Mouse (Mus musculus): Measurements from ENCODE around the gene Ccdc85b. TPM values are rescaled to one million over a fixed set of nuclear protein-coding genes. Genes with fewer than 3 reads are reported as not detected.
A peak's percentile ranks its signal among the peaks of the same experiment; 100 is the strongest.

The Ccdc85b gene
- polyA plus RNA-seq, 1 experiment from 2014 or later: 10.2 TPM

DNA sequence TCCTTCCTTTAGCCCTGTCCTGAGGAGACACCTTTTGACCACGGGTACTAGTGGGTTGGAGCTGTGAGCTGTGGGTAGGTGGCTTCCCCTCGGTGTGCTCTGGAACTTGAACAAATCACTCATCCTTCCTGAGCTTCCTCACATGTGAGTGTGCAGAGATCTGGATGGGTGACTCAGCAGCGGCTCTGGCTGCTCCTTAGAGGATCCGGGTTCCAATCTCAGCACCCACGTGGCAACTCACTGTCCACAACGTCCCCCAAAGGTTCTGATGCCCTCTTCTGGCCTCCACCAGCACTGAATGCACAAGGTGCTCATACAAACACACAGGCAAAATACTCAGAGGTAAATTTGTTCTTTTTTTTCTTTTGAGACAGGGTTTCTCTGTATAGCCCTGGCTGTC lies 5.9 kb downstream of the Ccdc85b start:
- H3K4me2 ChIP-seq (ENCODE audit: low read length): no peak overlapping the region
- peaks cover 33% of the 10 kb centered on the region for H3K27me3 ChIP-seq (ENCODE audit: control insufficient read depth, insufficient read depth, low read depth, low read length)
- H3K36me3 ChIP-seq (ENCODE audit: control insufficient read depth, insufficient read depth, low read length): no peaks in the 10 kb centered on the region
- H3K9ac ChIP-seq (ENCODE audit: low read depth, low read length): no peak overlapping the region
- H3K9me3 ChIP-seq (replicated peaks; ENCODE audit: control insufficient read depth, low read length, poor library complexity, severe bottlenecking): no peaks in the 10 kb centered on the region
- H3K4me1 ChIP-seq (ENCODE audit: control insufficient read depth, insufficient read depth, low read length): peaks cover 25% of the 10 kb centered on the region
- H3K27ac ChIP-seq (ENCODE audit: low read length): no peak overlapping the region
- 83% methylated on average over 6 of the region's 6 CpGs for WGBS
- no peak for ATAC-seq
- H3K4me3 ChIP-seq (ENCODE audit: low read depth, low read length): no peak overlapping the region

DNA sequence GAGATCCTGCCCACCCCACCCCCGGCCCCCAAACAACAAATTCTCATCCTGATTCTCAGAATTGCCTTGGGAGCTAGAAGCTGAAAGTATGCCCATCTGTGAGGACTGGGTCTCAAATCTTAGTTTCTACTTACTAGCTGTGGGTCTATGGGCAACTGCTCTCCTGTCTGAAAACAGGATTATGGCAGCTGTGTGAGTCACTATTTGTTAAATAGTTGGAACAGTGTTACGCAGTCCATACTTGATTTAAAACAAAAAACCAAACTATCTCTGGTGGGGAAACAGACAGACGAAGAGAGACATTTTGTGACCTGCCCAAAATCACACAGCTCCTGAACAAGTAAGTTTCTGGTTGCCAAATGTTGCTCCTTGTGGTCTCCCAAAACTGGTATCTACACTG lies 8.0 kb downstream of the Ccdc85b start:
- Histone ChIP-seq H3K27ac (ENCODE audit: low read length) (no peak overlapping the region), H3K36me3 (ENCODE audit: control insufficient read depth, insufficient read depth, low read length) (no peaks in the 10 kb centered on the region), H3K9me3 (replicated peaks; ENCODE audit: control insufficient read depth, low read length, poor library complexity, severe bottlenecking) (no peaks in the 10 kb centered on the region), H3K27me3 (ENCODE audit: control insufficient read depth, insufficient read depth, low read depth, low read length) (peaks cover 45% of the 10 kb centered on the region), H3K4me2 (ENCODE audit: low read length) (no peak overlapping the region), H3K4me3 (ENCODE audit: low read depth, low read length) (no peak overlapping the region), H3K9ac (ENCODE audit: low read depth, low read length) (no peak overlapping the region), H3K4me1 (ENCODE audit: control insufficient read depth, insufficient read depth, low read length) (peaks cover 6% of the 10 kb centered on the region; the same call in 1 of the 2 replicates)
- WGBS: 85% methylated on average over 3 of the region's 3 CpGs
- ATAC-seq: no peak

DNA sequence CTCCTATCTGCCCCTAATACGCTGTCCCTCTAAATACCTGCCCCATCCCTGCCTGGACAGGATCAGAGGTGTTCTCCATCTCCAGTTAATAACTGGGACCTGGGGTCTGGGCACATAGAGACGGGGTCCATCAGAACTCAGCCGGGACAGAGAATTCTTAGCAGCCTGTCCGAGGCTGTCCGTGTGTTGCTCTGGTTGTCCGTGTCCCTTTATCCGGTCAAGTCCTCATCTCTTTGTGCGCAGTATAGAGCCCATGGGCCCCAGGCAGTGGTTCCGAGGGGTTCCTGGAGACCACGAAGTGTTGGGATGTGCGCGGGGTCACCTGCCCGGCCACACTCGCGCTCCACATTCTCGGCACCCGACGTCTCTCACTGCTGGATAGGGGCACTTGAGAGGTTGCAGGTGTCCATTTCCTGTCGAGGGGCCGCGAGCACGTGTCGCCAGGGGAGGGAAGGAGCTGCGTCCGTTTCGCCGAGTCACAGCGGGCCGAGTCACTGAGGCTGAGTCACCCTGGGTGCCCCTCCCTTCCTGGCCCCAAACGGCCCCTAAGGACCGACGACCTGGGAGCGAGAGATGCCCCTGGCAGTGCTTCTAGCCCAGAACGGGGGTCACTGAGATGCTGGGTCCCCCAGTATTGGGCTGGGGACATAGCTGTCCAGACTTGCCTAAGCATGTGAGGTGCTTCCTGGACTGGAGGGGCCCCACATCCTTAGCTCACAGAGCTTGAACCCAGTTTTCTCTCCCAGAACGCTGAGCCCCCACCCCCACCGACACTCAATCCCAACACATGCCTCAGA lies 9.1 kb downstream of the Ccdc85b start:
- ATAC-seq: peak; percentile 38; the same call in 1 of the 2 replicates
- Histone ChIP-seq H3K27me3 (ENCODE audit: control insufficient read depth, insufficient read depth, low read depth, low read length) (peaks cover 45% of the 10 kb centered on the region), H3K9me3 (replicated peaks; ENCODE audit: control insufficient read depth, low read length, poor library complexity, severe bottlenecking) (no peaks in the 10 kb centered on the region), H3K4me1 (ENCODE audit: control insufficient read depth, insufficient read depth, low read length) (peaks cover 5% of the 10 kb centered on the region; the same call in 1 of the 2 replicates), H3K4me3 (ENCODE audit: low read depth, low read length) (peak overlapping the region; percentile 56), H3K27ac (ENCODE audit: low read length) (no peak overlapping the region), H3K4me2 (ENCODE audit: low read length) (peak overlapping the region; percentile 72), H3K9ac (ENCODE audit: low read depth, low read length) (peak overlapping the region; percentile 33), H3K36me3 (ENCODE audit: control insufficient read depth, insufficient read depth, low read length) (no peaks in the 10 kb centered on the region)
- WGBS: 8% methylated on average over 36 of the region's 36 CpGs

DNA sequence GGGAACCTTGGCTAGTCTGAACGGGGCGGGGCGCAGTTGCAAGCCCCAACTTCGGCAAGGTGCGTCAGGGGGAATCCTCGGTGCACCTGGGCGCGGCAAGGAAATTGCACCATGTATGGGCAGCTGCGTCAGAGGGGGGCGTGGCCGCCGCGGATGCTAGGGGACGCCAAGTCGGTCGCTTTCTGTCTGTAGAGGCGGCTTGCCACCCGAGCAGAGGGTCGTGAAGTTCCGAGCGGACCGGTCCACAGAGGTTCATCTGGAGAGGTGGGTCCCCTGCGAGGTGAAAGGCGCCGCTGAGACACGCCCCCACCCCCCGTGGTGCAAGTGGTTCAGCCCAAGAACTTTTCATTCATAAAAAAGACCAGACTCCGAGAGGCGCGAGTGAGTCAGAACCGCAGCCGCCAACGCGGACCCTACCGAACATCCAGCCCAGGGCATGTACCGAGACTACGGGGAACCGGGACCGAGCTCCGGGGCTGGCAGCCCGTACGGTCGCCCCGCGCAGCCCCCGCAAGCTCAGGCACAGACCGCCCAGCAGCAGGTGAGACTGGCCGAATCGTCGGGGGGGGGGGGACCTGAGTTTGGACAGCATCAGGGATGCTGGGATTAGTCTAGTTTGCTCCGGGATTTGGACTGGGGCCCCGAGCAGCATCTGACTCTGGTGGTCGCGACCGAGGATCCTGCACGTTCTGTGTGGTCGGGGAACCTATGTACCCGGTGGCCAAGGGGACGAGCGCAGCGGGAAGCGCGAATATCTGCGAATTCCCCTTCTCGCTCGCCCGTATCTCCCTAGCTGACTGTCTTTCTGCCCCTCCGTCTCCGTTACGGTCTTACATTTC lies 10.0 kb downstream of the Ccdc85b start, which contains the start of gene Fosl1:
Gene Fosl1, plus strand, starts transcription at position 33 of the 839 bp plus-strand sequence.
- H3K4me1 ChIP-seq (ENCODE audit: control insufficient read depth, insufficient read depth, low read length): peaks cover 5% of the 10 kb centered on the region; the same call in 1 of the 2 replicates
- peak within 1 kb of the TSS; percentile 72 for H3K4me2 ChIP-seq (ENCODE audit: low read length)
- ATAC-seq: peak; percentile 63
- no peak within 1 kb of the TSS for H3K27ac ChIP-seq (ENCODE audit: low read length)
- peak within 1 kb of the TSS; percentile 56 for H3K4me3 ChIP-seq (ENCODE audit: low read depth, low read length)
- peaks cover 45% of the 10 kb centered on the region for H3K27me3 ChIP-seq (ENCODE audit: control insufficient read depth, insufficient read depth, low read depth, low read length)
- no peaks in the 10 kb centered on the region for H3K36me3 ChIP-seq (ENCODE audit: control insufficient read depth, insufficient read depth, low read length)
- no peaks in the 10 kb centered on the region for H3K9me3 ChIP-seq (replicated peaks; ENCODE audit: control insufficient read depth, low read length, poor library complexity, severe bottlenecking)
- WGBS: under 1% methylated on average over 70 of the region's 70 CpGs
- H3K9ac ChIP-seq (ENCODE audit: low read depth, low read length): peak within 1 kb of the TSS; percentile 33

DNA sequence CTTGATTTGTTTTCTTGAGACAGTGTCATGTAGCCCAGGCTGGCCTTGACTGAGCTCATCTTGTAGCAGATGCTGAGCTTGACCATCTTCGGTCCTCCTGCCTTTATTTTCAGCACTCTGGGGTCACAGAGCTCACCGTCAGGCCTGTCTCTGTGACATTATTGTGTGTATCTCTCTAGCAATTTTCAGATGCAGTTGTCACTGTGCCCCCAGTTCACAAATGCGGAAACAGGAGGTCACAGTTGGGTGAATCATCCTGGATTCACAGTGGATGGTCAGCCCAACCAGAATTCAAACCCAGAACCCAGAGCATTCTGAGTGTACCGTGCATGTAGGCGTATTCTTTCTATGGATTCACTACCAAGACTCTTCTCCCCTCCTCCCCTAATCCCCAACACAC lies 11.9 kb downstream of the Ccdc85b start:
- Histone ChIP-seq H3K9ac (ENCODE audit: low read depth, low read length) (no peak overlapping the region), H3K4me3 (ENCODE audit: low read depth, low read length) (no peak overlapping the region), H3K27me3 (ENCODE audit: control insufficient read depth, insufficient read depth, low read depth, low read length) (peaks cover 45% of the 10 kb centered on the region), H3K4me2 (ENCODE audit: low read length) (no peak overlapping the region), H3K36me3 (ENCODE audit: control insufficient read depth, insufficient read depth, low read length) (no peaks in the 10 kb centered on the region), H3K27ac (ENCODE audit: low read length) (no peak overlapping the region), H3K4me1 (ENCODE audit: control insufficient read depth, insufficient read depth, low read length) (peaks cover 5% of the 10 kb centered on the region; the same call in 1 of the 2 replicates), H3K9me3 (replicated peaks; ENCODE audit: control insufficient read depth, low read length, poor library complexity, severe bottlenecking) (no peaks in the 10 kb centered on the region)
- ATAC-seq: no peak
- 89% methylated on average over 5 of the region's 5 CpGs for WGBS

DNA sequence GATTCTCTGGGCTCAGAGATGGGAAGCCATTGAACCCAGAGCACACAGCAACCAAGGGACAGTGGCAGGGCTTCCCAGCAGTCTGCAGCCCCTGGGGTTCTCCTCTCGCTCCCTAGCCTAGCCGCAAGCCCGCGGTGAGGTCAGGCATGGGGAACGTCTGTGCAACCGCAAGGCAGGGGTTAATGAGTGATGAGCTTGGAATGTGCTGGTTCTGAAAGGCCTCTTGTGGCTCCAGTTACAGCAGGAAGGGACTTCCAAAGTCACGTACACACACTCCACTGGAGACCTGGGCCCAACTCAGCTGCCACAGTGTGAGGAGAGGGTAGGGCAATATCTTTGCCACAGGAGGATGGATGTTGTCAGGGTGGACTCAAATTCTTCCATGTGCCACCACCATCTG lies 12.7 kb downstream of the Ccdc85b start:
- H3K9ac ChIP-seq (ENCODE audit: low read depth, low read length): no peak overlapping the region
- H3K36me3 ChIP-seq (ENCODE audit: control insufficient read depth, insufficient read depth, low read length): no peaks in the 10 kb centered on the region
- H3K4me1 ChIP-seq (ENCODE audit: control insufficient read depth, insufficient read depth, low read length): peaks cover 5% of the 10 kb centered on the region; the same call in 1 of the 2 replicates
- ATAC-seq: no peak
- 46% methylated on average over 7 of the region's 7 CpGs for WGBS
- H3K4me3 ChIP-seq (ENCODE audit: low read depth, low read length): no peak overlapping the region
- H3K27ac ChIP-seq (ENCODE audit: low read length): no peak overlapping the region
- no peak overlapping the region for H3K4me2 ChIP-seq (ENCODE audit: low read length)
- no peaks in the 10 kb centered on the region for H3K9me3 ChIP-seq (replicated peaks; ENCODE audit: control insufficient read depth, low read length, poor library complexity, severe bottlenecking)
- H3K27me3 ChIP-seq (ENCODE audit: control insufficient read depth, insufficient read depth, low read depth, low read length): peaks cover 40% of the 10 kb centered on the region

DNA sequence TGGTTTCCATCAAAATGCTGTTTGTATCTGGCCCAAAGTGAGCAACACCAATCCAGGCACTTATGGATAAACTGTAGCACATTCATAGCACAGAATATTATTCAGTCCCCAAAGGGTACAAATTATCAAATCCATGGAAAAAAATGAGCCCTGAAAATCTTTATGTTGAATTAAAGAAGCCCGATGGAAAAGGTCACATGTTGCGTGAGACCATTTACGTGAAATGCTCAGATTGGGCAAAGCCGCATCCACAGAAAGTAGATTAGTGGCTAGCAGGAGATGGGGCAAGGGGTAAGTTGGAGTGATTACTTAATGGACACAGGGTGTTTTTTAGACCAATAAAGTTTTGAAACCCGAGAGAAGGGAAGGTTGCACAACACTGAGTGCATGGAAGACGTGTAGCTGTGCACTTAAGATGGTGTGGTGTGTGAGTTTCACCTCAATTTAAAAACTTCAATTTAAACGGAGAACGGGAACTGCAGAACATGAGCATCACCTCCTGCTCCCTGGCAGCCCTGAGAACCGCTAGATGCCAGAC lies 13.3 kb downstream of the Ccdc85b start:
- Histone ChIP-seq H3K4me1 (ENCODE audit: control insufficient read depth, insufficient read depth, low read length) (peaks cover 5% of the 10 kb centered on the region; the same call in 1 of the 2 replicates), H3K4me2 (ENCODE audit: low read length) (no peak overlapping the region), H3K27me3 (ENCODE audit: control insufficient read depth, insufficient read depth, low read depth, low read length) (peaks cover 37% of the 10 kb centered on the region), H3K27ac (ENCODE audit: low read length) (no peak overlapping the region), H3K9me3 (replicated peaks; ENCODE audit: control insufficient read depth, low read length, poor library complexity, severe bottlenecking) (no peaks in the 10 kb centered on the region), H3K36me3 (ENCODE audit: control insufficient read depth, insufficient read depth, low read length) (no peaks in the 10 kb centered on the region), H3K4me3 (ENCODE audit: low read depth, low read length) (no peak overlapping the region), H3K9ac (ENCODE audit: low read depth, low read length) (no peak overlapping the region)
- no peak for ATAC-seq
- WGBS: 72% methylated on average over 9 of the region's 9 CpGs

DNA sequence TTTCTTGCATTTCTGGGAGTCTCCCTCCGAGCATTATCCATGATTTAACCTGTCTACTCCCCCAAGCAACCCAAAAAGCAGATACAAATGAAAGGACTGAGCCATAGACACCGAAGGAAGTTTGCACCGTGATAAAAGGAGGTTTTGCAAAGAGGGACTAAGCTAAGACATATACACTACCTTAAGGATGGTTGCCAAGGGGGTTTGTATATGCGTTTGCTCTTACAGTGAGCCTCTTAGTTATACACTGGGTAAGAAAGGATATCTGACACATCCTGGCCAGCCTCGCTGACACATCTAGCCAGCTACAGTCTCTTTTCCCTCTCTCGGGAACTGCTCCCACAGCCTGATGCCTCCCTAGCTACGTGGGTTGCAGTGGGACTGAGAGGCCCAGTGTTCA lies 23.7 kb downstream of the Ccdc85b start:
- H3K27me3 ChIP-seq (ENCODE audit: control insufficient read depth, insufficient read depth, low read depth, low read length): no peaks in the 10 kb centered on the region
- no peak overlapping the region for H3K9ac ChIP-seq (ENCODE audit: low read depth, low read length)
- peaks cover 8% of the 10 kb centered on the region; the same call in 1 of the 2 replicates for H3K4me1 ChIP-seq (ENCODE audit: control insufficient read depth, insufficient read depth, low read length)
- no peak for ATAC-seq
- no peaks in the 10 kb centered on the region for H3K9me3 ChIP-seq (replicated peaks; ENCODE audit: control insufficient read depth, low read length, poor library complexity, severe bottlenecking)
- H3K36me3 ChIP-seq (ENCODE audit: control insufficient read depth, insufficient read depth, low read length): no peaks in the 10 kb centered on the region
- 68% methylated on average over 7 of the region's 7 CpGs for WGBS
- no peak overlapping the region for H3K27ac ChIP-seq (ENCODE audit: low read length)
- 0 out of 2 replicates have a peak overlapping the region, but pooled peaks have one; percentile 50 for H3K4me2 ChIP-seq (ENCODE audit: low read length)
- no peak overlapping the region for H3K4me3 ChIP-seq (ENCODE audit: low read depth, low read length)
